Mouse (Mus musculus): ENCODE measurements around the gene Pced1b. TPM values are rescaled to one million over a fixed set of nuclear protein-coding genes. Genes with fewer than 3 reads are reported as not detected.

Pced1b gene
- polyA plus RNA-seq, 1 experiment from 2014 or later, result 2.3 TPM

DNA sequence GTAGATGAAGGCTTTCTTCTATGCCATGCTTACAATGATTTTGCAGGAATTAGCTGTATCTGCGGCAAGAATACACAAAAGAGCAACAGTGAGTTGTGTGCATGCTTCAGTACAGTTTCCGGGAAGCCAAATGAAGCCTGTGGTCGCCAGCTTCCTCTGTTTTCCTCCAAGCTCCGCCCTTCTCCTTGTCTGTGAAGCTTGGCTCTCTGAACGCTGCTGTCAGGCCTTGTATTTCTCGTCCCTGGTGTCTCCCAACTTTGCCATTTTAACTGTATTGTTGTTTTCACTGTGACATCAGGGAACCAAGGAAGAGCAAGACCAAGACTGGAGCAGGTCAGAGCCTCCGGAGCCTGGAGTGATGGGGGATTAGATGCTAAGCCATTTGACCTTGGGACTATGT, 177.5 kb downstream of the Pced1b start:
- Histone ChIP-seq H3K9me3 (no peaks in the 10 kb centered on the region), H3K4me3 (no peak overlapping the region), H3K4me1 (no peaks in the 10 kb centered on the region), H3K36me3 (replicated peaks) (no peaks in the 10 kb centered on the region), H3K27me3 (replicated peaks; ENCODE audit: low read depth, poor library complexity, severe bottlenecking) (no peaks in the 10 kb centered on the region), H3K27ac (replicated peaks) (no peak overlapping the region)
- WGBS, result 70% methylated on average over 7 of the region's 7 CpGs
- DNase-seq (ENCODE audit: low spot score), result no peak

DNA sequence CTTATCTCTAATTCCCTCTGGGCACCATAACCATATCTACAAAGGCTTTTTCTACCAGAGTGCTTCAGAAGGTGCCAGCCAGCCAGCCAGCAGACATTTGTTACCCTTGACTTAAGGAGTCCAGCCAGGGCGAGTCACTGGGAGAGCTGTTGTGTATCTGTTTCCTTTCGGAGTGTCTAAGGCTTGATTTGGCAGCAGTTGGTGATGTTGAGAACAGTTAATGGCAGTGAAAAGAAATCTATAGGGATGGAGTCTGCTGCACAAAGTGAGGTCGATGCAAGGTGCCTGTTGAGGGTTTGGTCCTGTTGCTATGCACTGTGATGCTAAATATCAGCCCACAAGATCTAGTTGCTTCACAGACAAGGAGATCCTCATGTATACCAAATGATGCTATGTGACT, 178.1 kb downstream of the Pced1b start:
- no peaks in the 10 kb centered on the region for H3K9me3 ChIP-seq
- H3K4me3 ChIP-seq, result no peak overlapping the region
- no peak for DNase-seq (ENCODE audit: low spot score)
- H3K36me3 ChIP-seq (replicated peaks), result no peaks in the 10 kb centered on the region
- WGBS, result 79% methylated on average over 3 of the region's 3 CpGs
- no peak overlapping the region for H3K27ac ChIP-seq (replicated peaks)
- no peaks in the 10 kb centered on the region for H3K27me3 ChIP-seq (replicated peaks; ENCODE audit: low read depth, poor library complexity, severe bottlenecking)
- H3K4me1 ChIP-seq, result no peaks in the 10 kb centered on the region

DNA sequence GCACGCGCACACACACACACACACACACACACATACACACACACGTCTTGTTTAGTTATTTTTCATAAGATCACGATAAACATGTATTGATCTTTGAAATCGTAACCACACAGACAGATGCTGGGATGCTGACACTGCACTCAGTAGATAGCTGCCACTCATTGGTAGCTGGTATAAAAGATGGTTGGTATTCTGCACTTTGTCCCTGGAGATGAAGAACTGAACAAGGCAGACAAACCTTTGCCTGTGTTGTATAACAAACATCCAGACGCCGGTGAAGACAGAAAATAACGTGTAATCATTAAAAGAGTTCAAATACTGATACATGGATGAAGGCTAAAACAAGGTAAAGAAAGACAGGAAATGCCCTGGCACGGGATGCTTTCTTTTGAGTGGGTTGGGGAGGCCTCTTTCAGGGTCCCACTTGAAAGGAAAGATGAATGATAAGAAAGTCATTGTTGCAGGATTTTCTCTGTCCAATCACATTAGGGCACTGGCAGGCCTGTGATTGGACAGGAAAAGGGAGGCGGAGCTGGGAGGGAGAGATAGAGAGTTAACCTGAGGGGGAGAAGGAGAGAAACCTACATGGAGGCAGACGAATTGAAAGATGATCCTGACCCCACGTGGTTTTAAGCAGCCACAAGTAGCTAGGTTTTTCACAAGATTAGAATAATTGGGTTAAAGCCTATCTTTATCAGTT, 182.4 kb downstream of the Pced1b start:
- no peak for DNase-seq (ENCODE audit: low spot score)
- WGBS, result 85% methylated on average over 12 of the region's 12 CpGs
- H3K36me3 ChIP-seq (replicated peaks), result no peaks in the 10 kb centered on the region

DNA sequence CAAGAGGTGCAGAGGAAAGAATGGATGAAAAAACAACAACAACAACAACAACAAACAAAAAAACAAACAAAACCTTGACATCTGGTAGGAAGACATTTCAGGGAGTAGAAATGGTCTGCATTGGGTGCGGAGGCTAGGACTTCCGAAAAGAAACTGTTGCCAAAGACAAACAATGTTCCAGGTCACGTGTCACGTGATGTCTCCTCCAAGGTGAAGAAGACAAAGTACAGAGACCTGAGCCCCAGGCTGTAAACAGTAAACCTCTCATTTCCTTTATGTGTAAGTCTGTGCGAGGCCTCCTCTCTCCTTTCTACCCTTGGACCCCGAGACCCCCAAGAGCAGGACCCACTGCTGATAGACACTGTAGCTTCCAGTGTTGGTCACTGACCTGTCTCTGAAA, 184.6 kb downstream of the Pced1b start:
- no peaks in the 10 kb centered on the region for H3K4me1 ChIP-seq
- WGBS, result 89% methylated on average over 6 of the region's 6 CpGs
- no peaks in the 10 kb centered on the region for H3K27me3 ChIP-seq (replicated peaks; ENCODE audit: low read depth, poor library complexity, severe bottlenecking)
- no peak overlapping the region for H3K27ac ChIP-seq (replicated peaks)
- no peaks in the 10 kb centered on the region for H3K36me3 ChIP-seq (replicated peaks)
- H3K9me3 ChIP-seq, result no peaks in the 10 kb centered on the region
- H3K4me3 ChIP-seq, result no peak overlapping the region
- no peak for DNase-seq (ENCODE audit: low spot score)

More for the DNA sequence above, 182.4 kb downstream of the Pced1b start:
- no peaks in the 10 kb centered on the region for H3K9me3 ChIP-seq
- no peaks in the 10 kb centered on the region for H3K27me3 ChIP-seq (replicated peaks; ENCODE audit: low read depth, poor library complexity, severe bottlenecking)
- H3K4me3 ChIP-seq, result no peak overlapping the region
- no peaks in the 10 kb centered on the region for H3K4me1 ChIP-seq
- H3K27ac ChIP-seq (replicated peaks), result no peak overlapping the region

DNA sequence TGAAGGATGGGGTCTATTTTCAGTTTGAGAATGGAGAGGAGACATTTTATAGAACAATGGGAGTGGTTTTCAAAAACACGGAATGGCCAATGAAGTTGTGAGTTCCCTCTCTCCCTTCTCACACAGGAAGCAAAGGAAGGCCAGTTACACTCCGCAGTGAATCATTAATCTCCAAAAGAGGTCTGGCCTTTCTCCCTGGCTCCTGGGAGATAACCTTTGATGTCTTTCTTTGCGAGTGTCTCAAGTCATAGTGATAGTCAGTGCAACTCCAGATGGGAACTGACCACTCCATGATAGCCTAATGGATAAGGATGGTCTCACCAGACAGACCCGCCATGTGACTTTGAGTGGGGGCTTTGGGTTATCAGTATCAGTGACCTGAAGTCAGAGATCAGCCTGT, 185.3 kb downstream of the Pced1b start:
- Histone ChIP-seq H3K27ac (replicated peaks) (no peak overlapping the region), H3K27me3 (replicated peaks; ENCODE audit: low read depth, poor library complexity, severe bottlenecking) (no peaks in the 10 kb centered on the region), H3K36me3 (replicated peaks) (no peaks in the 10 kb centered on the region), H3K4me1 (no peaks in the 10 kb centered on the region), H3K4me3 (no peak overlapping the region), H3K9me3 (no peaks in the 10 kb centered on the region)
- WGBS, result 74% methylated on average over 4 of the region's 4 CpGs
- no peak for DNase-seq (ENCODE audit: low spot score)

Other genes with a start within 250 kb of the Pced1b start
- gene Slc38a4, start 191.2 kb upstream of the Pced1b start, polyA plus RNA-seq (2016; fragmentation: Nextera tagmentation; extraction: Ambion mirVana), result 53.5 and 57.2 TPM in 2 replicates
- gene Amigo2, start 180 bp downstream of the Pced1b start, polyA plus RNA-seq (2016; fragmentation: Nextera tagmentation; extraction: Ambion mirVana), result 3.3 and 3.9 TPM in 2 replicates